In the genomic region with DNA sequence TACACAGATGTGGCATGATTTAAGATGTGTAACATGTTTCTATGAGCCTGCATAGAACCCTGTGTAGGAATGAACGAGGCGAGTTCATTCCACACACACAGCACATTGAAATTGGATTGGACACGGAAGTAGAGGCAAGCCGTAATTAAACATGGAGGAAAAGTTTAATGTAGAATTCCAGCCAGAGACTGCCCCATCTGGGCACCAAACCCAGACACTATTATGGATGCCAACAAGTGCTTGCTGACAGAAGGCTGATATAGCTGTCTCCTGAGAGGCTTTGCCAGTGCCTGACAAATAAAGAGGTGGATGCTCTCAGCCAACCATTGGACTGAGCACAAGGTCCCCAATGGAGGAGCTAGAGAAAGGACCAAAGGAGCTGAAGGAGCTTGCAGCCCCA, we compare ENCODE assay signal across 5 mouse cellular contexts.
DNase-seq lines count a peak whose midpoint lies in the region; ATAC-seq and TF ChIP-seq lines count a peak whose summit lies in the region.
"Not testable (repeated sequence)": the region's sequence is repeated elsewhere in the genome, so short reads cannot be mapped to it uniquely, and the experiment has no call there.

No protein-coding gene starts in this region.

- H3K4me1 ChIP-seq in forebrain, embryonic 16.5 days (replicated peaks; ENCODE audit: control insufficient read depth, insufficient read depth, low read length), result not testable (repeated sequence)
- H3K4me1 ChIP-seq in heart, embryonic 13.5 days, result peaks cover 12% of the 10 kb centered on the region

- H3K4me3 ChIP-seq in forebrain, embryonic 16.5 days (replicated peaks; ENCODE audit: low read length); heart, embryonic 13.5 days: not testable (repeated sequence)

- peak; percentile 26; the same call in 1 of the 2 replicates for ATAC-seq in forebrain, embryonic 16.5 days
- not testable (repeated sequence) for ATAC-seq in heart, embryonic 13.5 days (ENCODE audit: extremely low read depth, insufficient number of reproducible peaks, low FRiP score, low TSS enrichment)

- not testable (repeated sequence) for TF ChIP-seq POLR2A in brain, embryonic 14.5 days (IDR thresholded peaks at IDR 0.05; ENCODE audit: borderline replicate concordance, extremely low read depth, insufficient read depth, insufficient read length, poor library complexity, severe bottlenecking)

- H3K9ac ChIP-seq in forebrain, embryonic 16.5 days (replicated peaks; ENCODE audit: low read depth, low read length); heart, embryonic 13.5 days: not testable (repeated sequence)

- H3K27me3 ChIP-seq in forebrain, embryonic 16.5 days (replicated peaks; ENCODE audit: control insufficient read depth, insufficient read depth, low read length); heart, embryonic 13.5 days (replicated peaks): not testable (repeated sequence)

- intact Hi-C loops in left cerebral cortex, postnatal 4 days (cut with DNase I), result loop anchor here (5.0 kb wide), 1 partner anchor 138 kb away; no protein-coding TSS in a partner anchor

- not testable (repeated sequence) for H3K27ac ChIP-seq in forebrain, embryonic 16.5 days (ENCODE audit: low read length)
- 0 out of 2 replicates have a peak overlapping the region, but pooled peaks have one; percentile 45 for H3K27ac ChIP-seq in heart, embryonic 13.5 days (replicated peaks)

- not testable (repeated sequence) for H3K36me3 ChIP-seq in forebrain, embryonic 16.5 days (ENCODE audit: control insufficient read depth, insufficient read depth); heart, embryonic 13.5 days

- peak; percentile 41 for DNase-seq in brain, embryonic 14.5 days (ENCODE audit: low read depth)
- DNase-seq in cerebellum, postnatal 14 days, result peak; percentile 15 to 18
- DNase-seq in left cerebral cortex, postnatal 4 days, result peak; percentile 42

- not testable (repeated sequence) for H3K4me2 ChIP-seq in forebrain, embryonic 16.5 days (ENCODE audit: low read length); heart, embryonic 13.5 days

- 68% methylated on average over 4 of the region's 4 CpGs for WGBS in forebrain, embryonic 16.5 days
- WGBS in heart, embryonic 13.5 days, result 84% methylated on average over 4 of the region's 4 CpGs

- TF ChIP-seq CTCF in brain, embryonic 14.5 days (IDR thresholded peaks at IDR 0.05; ENCODE audit: borderline replicate concordance, extremely low read depth, insufficient read depth, insufficient read length), result not testable (repeated sequence)

- H3K9me3 ChIP-seq in forebrain, embryonic 16.5 days (ENCODE audit: control insufficient read depth, low read length); heart, embryonic 13.5 days: not testable (repeated sequence)
